Mouse (Mus musculus): ENCODE measurements around the gene Ptprm.

Gene Ptprm

DNA sequence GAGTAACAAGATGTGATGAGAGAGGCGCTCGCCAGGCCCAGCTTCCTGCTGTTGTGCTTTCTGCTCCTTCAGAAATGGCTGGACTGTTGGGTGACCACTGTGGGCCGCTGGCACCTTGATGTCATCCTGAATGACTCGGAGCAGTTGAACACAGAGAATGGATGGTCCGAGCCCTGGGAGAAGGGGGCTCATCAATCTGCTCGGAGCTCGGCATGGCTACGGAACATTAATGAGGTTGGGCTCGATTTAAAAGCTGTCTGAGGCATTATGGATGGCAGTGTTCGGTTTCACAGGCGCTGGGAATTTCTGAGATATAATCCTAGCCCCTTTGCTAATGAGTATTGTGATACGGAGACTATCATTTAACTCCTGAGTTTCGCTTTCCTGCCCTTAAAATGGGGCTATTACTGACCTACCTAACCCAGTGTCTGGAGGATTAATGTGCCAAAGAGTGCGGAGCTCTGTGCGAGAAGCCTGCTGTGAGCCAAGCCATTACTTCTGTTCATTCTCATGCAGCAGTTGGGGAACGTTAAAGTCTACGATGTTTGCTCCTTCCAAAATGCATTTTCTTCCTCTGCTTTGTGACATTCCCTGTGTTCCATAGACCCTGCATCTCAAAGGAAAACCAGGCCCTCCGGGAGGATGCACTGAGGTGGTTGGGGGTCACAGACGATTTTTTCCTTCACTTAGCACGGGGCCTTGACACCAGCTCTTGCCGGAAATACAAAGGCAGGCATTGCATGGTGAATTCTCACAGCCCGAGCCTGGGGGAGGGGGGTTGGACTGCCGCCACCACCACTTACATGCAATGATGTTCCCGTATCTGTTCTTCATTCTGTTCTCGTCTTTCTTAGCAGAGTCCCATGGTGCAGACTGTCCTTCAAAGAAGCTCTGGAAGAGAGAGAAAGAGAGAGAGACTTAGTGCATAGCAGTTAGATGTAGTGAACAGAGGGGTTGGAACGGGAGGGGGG, 592.6 kb downstream of the Ptprm start:
- peak; percentile 64 to 70 for DNase-seq

- no peak for DNase-seq
Observed at GRCm38 (mm10) chr17:66757025-66757511, 597.2 kb downstream of the Ptprm start.

- DNase-seq = no peak
Observed at GRCm38 (mm10) chr17:66756500-66756899, 597.8 kb downstream of the Ptprm start.

GRCm38 (mm10) chr17:66755191-66755654, 599.0 kb downstream of the Ptprm start:
- peak; percentile 78 to 83 for DNase-seq

GRCm38 (mm10) chr17:66754208-66754865, 599.9 kb downstream of the Ptprm start:
- DNase-seq = no peak

DNA sequence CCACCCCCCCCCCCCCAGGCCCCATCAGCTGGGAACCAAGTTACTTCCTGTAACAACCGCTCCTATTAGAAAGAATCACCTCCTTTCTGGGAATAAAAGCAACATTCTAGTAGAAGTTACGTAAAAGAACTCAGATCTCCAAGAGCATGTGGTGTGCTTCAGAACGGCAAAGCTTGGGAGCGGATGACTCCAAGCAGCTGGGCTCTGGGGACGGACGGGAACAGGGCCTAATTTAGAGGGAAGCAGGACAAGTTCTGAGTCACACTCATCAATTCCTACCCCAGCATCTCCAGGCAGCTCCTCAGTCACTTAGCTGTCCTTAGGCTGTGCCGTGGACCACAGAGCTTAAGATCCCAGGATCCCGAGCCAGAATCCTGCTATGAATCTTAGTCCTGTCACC, 602.5 kb downstream of the Ptprm start:
- DNase-seq = no peak

DNA sequence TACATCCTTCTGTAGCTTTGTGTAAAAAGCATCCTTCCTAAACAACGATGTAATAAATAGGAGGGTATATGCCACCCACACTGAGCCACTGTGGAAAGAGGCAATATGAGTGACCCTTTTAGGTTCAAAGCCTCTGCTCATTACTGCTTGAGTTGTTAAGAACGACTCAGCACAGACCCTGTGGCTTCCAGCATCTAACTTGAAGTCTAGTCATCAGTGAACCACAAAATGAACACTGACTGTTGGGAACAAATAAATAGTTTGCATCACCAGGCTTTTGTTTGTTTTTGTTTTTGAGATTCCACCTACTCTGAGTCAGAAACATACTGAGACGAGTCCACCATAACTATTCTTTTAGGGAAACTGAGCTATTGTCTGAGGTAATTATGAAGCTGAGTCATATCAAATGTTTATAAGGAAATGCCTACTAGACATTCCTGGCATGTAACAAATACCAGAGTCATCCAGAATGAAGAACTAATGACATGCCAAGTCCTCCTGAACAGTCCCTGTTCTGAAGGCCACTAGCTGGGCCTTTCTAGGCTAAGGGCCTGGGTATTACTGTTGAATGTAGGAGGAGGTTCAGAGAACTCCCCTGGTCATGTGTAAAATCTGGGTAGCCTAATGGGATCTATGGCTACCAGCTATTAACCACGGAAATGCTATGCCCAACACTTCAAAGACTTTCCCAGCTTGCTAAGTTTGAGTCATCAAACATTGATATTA, 603.6 kb downstream of the Ptprm start:
- DNase-seq = no peak

DNA sequence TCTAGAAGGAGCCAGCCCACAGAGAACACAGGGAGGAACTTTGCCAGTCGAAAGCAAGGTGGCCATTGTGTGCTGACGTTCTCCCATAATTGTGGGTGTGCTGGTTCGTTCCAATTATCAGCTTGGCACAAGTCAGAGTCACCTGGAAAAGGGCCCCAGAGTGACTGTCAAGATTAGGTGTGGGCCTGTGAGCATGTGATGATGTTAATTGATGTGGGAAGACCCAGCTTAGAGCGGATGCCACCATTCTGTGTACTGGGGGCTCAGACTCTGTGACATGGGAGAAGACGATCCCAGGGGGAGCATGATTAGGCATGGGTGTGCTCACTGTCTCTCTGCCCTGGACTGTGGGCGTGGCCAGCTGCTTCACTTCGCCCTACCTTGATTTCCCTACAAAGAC, 604.3 kb downstream of the Ptprm start:
- DNase-seq = no peak

DNA sequence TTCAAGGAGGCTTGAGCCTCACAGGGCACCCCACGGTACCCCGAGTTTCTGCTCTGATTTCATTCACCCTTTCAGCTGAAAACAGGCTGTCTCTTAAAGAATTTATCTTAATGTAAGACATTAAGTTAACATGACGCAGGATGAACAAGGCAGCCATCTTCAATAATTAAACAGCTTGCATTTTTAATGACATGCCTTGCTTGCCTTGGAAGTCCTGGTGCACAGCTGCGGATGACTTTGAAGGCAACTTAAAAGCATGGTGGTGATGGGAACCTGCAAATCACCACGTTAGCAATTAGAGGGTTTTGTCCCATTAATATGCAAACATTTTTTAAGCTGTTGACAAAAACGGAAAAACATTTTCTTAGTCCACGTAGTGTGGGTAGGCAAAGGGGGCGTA, 607.8 kb downstream of the Ptprm start:
- no peak for DNase-seq

DNA sequence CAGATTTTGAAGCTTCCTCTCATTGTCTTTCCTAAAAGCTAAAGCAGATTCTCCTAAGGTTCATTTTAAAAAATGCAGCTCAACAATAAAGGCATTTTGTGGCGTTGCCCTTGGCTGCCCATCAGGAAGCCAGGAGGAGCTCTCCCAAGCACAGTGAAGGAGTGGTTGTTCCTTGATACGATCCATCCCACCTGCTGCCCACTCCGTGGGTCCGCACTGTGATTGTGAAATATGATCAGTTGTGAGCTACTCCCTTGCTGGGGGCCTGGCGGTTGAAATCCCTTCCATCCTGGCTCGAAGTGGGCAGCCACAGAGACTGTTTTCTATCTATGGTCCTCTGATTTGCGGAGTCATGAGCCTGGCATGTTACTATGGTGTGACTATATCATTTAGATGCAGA, 610.9 kb downstream of the Ptprm start:
- no peak for DNase-seq

- peak in 1 of 2 experiments; percentile 29 for DNase-seq
Observed at GRCm38 (mm10) chr17:66738779-66739345, 615.4 kb downstream of the Ptprm start.

GRCm38 (mm10) chr17:66738331-66738730, 615.9 kb downstream of the Ptprm start:
- DNase-seq = no peak

- DNase-seq = peak; percentile 69 to 78
Observed at GRCm38 (mm10) chr17:66736450-66736849, 617.8 kb downstream of the Ptprm start.

GRCm38 (mm10) chr17:66733541-66733940, 620.7 kb downstream of the Ptprm start:
- no peak for DNase-seq

GRCm38 (mm10) chr17:66729979-66730378, 624.3 kb downstream of the Ptprm start:
- DNase-seq = no peak

DNA sequence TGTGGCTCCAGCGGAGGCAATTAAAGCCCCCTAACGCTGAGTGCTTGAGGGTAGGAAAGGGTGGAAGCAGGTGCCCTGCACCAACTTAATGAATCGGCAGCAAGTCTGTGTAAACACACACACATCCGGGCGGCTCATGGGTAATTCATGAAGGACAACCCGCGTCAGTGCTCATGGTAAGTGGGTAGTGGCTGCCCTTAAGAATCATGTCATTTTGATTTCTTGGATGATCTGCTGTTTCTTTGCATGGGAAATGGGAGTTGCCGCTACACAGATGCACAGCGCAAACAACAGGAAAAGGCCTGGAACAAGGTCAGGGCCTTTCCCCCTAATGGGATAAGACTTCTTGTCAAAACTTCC, 633.3 kb downstream of the Ptprm start:
- no peak for DNase-seq

DNA sequence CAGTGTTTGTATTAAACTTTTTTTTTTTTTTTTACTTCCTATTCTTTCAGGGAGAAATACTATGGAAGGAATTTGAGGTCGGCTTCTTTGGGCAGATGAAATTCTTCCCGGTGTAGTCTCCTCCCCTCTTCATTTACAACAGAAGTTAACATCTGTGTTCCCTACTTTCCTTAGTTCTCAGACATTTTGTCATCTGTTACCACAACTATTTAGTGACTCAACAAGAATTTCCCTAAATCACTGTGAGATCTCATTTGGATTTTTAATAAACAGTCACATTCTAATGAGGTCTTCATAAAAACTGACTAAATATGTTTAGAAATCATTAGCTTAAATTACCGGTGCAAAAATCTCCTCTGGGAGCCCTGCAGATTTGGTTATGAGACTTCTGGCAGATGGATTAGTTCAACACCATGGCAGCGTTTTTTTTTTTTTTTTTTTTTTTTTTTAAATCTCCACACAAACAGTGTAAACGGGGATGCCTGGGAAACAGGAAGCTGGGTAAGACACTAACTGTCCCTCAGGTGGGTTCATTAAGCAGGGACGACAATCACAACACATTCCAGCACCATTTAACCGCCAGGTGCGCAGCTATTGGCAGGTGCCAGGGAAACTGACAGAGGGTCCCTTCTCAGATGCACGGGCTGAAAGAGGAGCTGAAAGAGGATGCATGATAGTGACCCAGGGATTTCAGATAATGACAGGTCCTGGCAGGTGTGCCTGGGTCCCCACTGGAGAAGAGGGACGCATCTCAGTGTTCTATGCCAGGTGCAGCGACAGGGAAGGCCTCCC, 633.9 kb downstream of the Ptprm start:
- no peak for DNase-seq

GRCm38 (mm10) chr17:66712456-66713205, 641.6 kb downstream of the Ptprm start:
- DNase-seq = no peak

DNA sequence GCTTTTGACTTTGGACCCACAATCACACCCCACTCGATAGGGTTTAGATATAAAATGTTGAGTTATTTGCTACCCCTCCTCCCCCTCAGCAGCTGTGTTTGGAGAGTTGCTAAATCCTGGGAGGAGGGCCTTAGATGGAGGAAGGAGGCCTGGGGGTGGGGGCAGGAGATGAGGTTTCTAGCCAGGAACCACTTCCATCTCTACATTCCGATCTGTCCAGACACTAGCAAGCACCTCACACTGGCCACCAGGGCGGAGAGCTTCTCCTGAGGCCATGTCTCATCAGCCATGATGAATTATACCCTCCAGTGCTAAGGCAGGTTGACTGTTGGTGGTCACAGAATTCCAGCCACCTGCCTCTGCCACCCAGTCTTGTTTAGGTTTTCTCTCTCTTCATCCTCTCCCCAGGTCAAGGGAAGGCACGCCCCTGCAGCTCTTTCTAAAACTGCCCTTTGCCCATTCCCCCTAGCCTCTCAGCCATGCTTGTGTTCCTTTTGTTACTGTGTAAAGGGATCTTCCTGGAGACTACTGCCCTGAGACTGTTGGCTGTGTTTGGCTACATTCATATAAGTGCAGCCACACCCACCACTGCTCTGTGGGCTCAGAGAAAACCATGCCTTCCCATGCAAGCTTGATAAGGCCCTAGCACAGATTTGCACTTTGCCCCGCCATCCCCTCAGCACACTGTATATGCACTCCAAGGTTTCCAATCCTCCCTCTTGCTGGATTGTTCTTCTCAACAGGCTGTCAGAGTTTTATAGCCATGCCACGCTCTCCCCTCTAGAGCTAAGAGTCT, 642.8 kb downstream of the Ptprm start:
- no peak for DNase-seq

DNA sequence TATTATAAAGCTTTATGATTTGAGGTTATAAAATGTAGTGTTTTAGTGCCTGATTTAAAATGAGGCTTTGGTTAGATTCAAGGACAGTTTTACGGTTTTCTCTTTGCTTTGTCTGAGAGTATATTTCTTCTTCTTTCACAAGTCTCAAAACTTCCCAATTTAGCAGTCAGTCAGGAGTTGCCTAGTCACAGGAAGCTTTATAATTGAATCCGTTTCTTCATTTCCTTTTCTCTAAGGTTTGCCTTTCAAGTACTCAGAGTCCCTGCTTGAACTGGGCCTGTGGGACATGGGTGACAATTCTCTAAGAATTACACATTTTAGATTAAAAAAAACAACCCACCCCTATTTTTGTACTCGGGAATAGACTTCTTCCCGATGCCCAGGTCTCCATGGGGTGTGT, 643.7 kb downstream of the Ptprm start:
- DNase-seq = no peak

Measured in cerebellum, postnatal 10 days (tissue).